Mouse (Mus musculus) MEL (cell line): ENCODE measurements around the gene Gm37240. TPM values are rescaled to one million over a fixed set of nuclear protein-coding genes. Genes with fewer than 3 reads are reported as not detected.

Experiments
- DNase-seq: peaks from one replicate; pipeline ENCODE4 v3.0.0; 2011; ENCODE audit warnings: low read depth, low spot score
- H3K27ac ChIP-seq: 2 replicates; pipeline ENCODE4 v1.5.1; 2012; ENCODE audit warnings: low read depth, mild to moderate bottlenecking, control low read depth, low read length, moderate library complexity; ENCODE audit not compliant: control insufficient read depth
- H3K27me3 ChIP-seq, 2 experiments: fragments of 150-350 bp in 1 of 2; sonication (generic) in 1 of 2; 2 replicates each; pipeline ENCODE4 v1.6.1; 2012; ENCODE audit warnings: low read length in 2 of 2, mild to moderate bottlenecking in 2 of 2, improper control_type of control experiment in 1 of 2, moderate library complexity in 1 of 2; ENCODE audit not compliant: insufficient read depth in 2 of 2, control insufficient read depth in 1 of 2
- H3K36me3 ChIP-seq, 2 experiments: 2 replicates each; pipeline ENCODE4 v1.6.1; 2012 to 2014; ENCODE audit warnings: low read length in 2 of 2, improper control_type of control experiment in 1 of 2, inconsistent platforms in 1 of 2, mild to moderate bottlenecking in 1 of 2; ENCODE audit not compliant: insufficient read depth in 2 of 2, control insufficient read depth in 1 of 2
- H3K4me1 ChIP-seq, 2 experiments: fragments of 150-350 bp in 1 of 2; sonication (generic) in 1 of 2; 2 replicates each; pipeline ENCODE4 v1.6.1; 2012; ENCODE audit warnings: low read length in 2 of 2, improper control_type of control experiment in 1 of 2, mild to moderate bottlenecking in 1 of 2; ENCODE audit not compliant: insufficient read depth in 2 of 2, control insufficient read depth in 1 of 2
- H3K4me3 ChIP-seq, 2 experiments: fragments of 150-350 bp in 1 of 2; sonication (generic) in 1 of 2; 2 replicates each; pipeline ENCODE4 v1.5.1; 2012; ENCODE audit warnings: low read depth in 2 of 2, low read length in 2 of 2, mild to moderate bottlenecking in 2 of 2, moderate library complexity in 2 of 2, control low read depth in 1 of 2, improper control_type of control experiment in 1 of 2; ENCODE audit not compliant: control insufficient read depth in 1 of 2, insufficient read depth in 1 of 2
- H3K79me2 ChIP-seq: 2 replicates; pipeline ENCODE4 v1.6.1; 2012; ENCODE audit warnings: mild to moderate bottlenecking, low read length, moderate library complexity; ENCODE audit not compliant: control insufficient read depth, poor library complexity, insufficient read depth
- H3K9ac ChIP-seq: 2 replicates; pipeline ENCODE4 v1.6.1; 2012; ENCODE audit warnings: low read depth, mild to moderate bottlenecking, control low read depth, low read length, moderate library complexity; ENCODE audit not compliant: control insufficient read depth, poor library complexity, severe bottlenecking
- H3K9me3 ChIP-seq: fragments of 150-350 bp; sonication (generic); replicated peaks from 2 replicates; pipeline ENCODE4 v1.6.1; 2012; ENCODE audit warnings: mild to moderate bottlenecking, low read length, improper control_type of control experiment, moderate library complexity; ENCODE audit not compliant: insufficient read depth
- EP300 ChIP-seq, 2 experiments: IDR thresholded peaks; 2 replicates each; pipeline ENCODE4 v1.6.1; 2011; ENCODE audit warnings: improper control_type of control experiment in 2 of 2, low read length in 2 of 2, low read depth in 1 of 2, mild to moderate bottlenecking in 1 of 2
- ETS1 ChIP-seq: IDR thresholded peaks from 2 replicates; pipeline ENCODE4 v1.6.1; 2012; ENCODE audit warnings: low read depth, mild to moderate bottlenecking, inconsistent platforms, low read length, improper control_type of control experiment, moderate library complexity
- KAT2A ChIP-seq: conservative IDR thresholded peaks from 2 replicates; pipeline ENCODE4 v1.6.1; 2012; ENCODE audit warnings: low read depth, low read length, improper control_type of control experiment, inconsistent platforms
- SIN3A ChIP-seq: IDR thresholded peaks from 2 replicates; pipeline ENCODE4 v1.6.1; 2012; ENCODE audit warnings: low read length, improper control_type of control experiment, inconsistent platforms
- TAL1 ChIP-seq: IDR thresholded peaks from 2 replicates; pipeline ENCODE4 v1.6.1; 2012; ENCODE audit warnings: mild to moderate bottlenecking, inconsistent platforms, low read length, moderate library complexity, mixed read lengths
- TBP ChIP-seq: IDR thresholded peaks from 2 replicates; pipeline ENCODE4 v1.8.0; 2011; ENCODE audit warnings: low read depth, low read length, improper control_type of control experiment
- USF1 ChIP-seq: IDR thresholded peaks from 2 replicates; pipeline ENCODE4 v1.6.1; 2014; ENCODE audit warnings: low read depth, mild to moderate bottlenecking, inconsistent platforms, low read length, improper control_type of control experiment, moderate library complexity
- USF2 ChIP-seq, 2 experiments: IDR thresholded peaks; 2 replicates each; pipeline ENCODE4 v1.6.1; 2011 to 2012; ENCODE audit warnings: improper control_type of control experiment in 2 of 2, low read length in 2 of 2, borderline replicate concordance in 1 of 2, inconsistent platforms in 1 of 2, low read depth in 1 of 2, mild to moderate bottlenecking in 1 of 2; ENCODE audit not compliant: insufficient read depth in 1 of 2
- ZC3H11A ChIP-seq: IDR thresholded peaks from 2 replicates; pipeline ENCODE4 v1.6.1; 2012; ENCODE audit warnings: low read depth, mild to moderate bottlenecking, inconsistent platforms, low read length, improper control_type of control experiment
- ZKSCAN1 ChIP-seq: IDR thresholded peaks from 2 replicates; pipeline ENCODE4 v1.6.1; 2012; ENCODE audit warnings: low read depth, mild to moderate bottlenecking, inconsistent platforms, low read length, improper control_type of control experiment, moderate library complexity
- ZMIZ1 ChIP-seq: IDR thresholded peaks from 2 replicates; pipeline ENCODE4 v1.6.1; 2012; ENCODE audit warnings: low read depth, mild to moderate bottlenecking, inconsistent platforms, low read length, improper control_type of control experiment, moderate library complexity
- ZNF384 ChIP-seq: IDR thresholded peaks from 2 replicates; pipeline ENCODE4 v1.6.1; 2012; ENCODE audit warnings: low read depth, mild to moderate bottlenecking, inconsistent platforms, low read length, improper control_type of control experiment
- polyA plus RNA-seq, 2 experiments: library from polyadenylated mRNA; stranded (reverse) in 1 of 2; unstranded in 1 of 2; fragments of >175 nt in 1 of 2; fragments of >200 nt in 1 of 2; gene quantifications; 2 replicates each; pipeline versions ENCODE4 v1.2.1 to v1.2.4; 2012; ENCODE audit warnings: low replicate concordance in 2 of 2, low read depth in 1 of 2; ENCODE audit not compliant: insufficient read length in 2 of 2, insufficient read depth in 1 of 2, missing spikeins in 1 of 2
- total RNA-seq: library from RNA; depleted of rRNA; stranded (reverse); fragments of 300-350 nt; gene quantifications from 2 replicates; pipeline ENCODE4 v1.2.3, GENCODE M21; 2012

The Gm37240 gene
- total and polyA plus RNA-seq, 3 experiments: 0.04 TPM; not detected in 2

- no peak overlapping the region for H3K27ac ChIP-seq
- DNase-seq: no peak
- TF ChIP-seq TBP: no peak
- no peak for TF ChIP-seq USF1
- no peak for TF ChIP-seq USF2 (IDR thresholded peaks at IDR 0.05; ENCODE audit: borderline replicate concordance in 1 of 2, insufficient read depth in 1 of 2, low read depth in 1 of 2, low read length in 2 of 2)
- TF ChIP-seq ZNF384: no peak
- TF ChIP-seq, all 39 proteins: peak for 0
Observed at GRCm38 (mm10) chr3:85931859-85932258, 44.5 kb upstream of the Gm37240 start.

GRCm38 (mm10) chr3:85930671-85931255, 43.4 kb upstream of the Gm37240 start:
- Histone ChIP-seq H3K79me2 (no peaks in the 10 kb centered on the region), H3K36me3 (no peaks in the 10 kb centered on the region), H3K27me3 (no peaks in the 10 kb centered on the region), H3K9me3 (no peaks in the 10 kb centered on the region), H3K9ac (no peak overlapping the region), H3K27ac (no peak overlapping the region), H3K4me3 (no peak overlapping the region), H3K4me1 (no peaks in the 10 kb centered on the region)
- no peak for DNase-seq
- TF ChIP-seq KAT2A (no peak), SIN3A (no peak), ZMIZ1 (no peak), TAL1 (no peak), ZC3H11A (no peak), ETS1 (no peak)

More at GRCm38 (mm10) chr3:85931859-85932258, 44.5 kb upstream of the Gm37240 start:
- Histone ChIP-seq H3K4me1 (no peaks in the 10 kb centered on the region), H3K27me3 (no peaks in the 10 kb centered on the region), H3K4me3 (no peak overlapping the region), H3K36me3 (no peaks in the 10 kb centered on the region), H3K79me2 (no peaks in the 10 kb centered on the region), H3K9ac (no peak overlapping the region), H3K9me3 (no peaks in the 10 kb centered on the region)

DNA sequence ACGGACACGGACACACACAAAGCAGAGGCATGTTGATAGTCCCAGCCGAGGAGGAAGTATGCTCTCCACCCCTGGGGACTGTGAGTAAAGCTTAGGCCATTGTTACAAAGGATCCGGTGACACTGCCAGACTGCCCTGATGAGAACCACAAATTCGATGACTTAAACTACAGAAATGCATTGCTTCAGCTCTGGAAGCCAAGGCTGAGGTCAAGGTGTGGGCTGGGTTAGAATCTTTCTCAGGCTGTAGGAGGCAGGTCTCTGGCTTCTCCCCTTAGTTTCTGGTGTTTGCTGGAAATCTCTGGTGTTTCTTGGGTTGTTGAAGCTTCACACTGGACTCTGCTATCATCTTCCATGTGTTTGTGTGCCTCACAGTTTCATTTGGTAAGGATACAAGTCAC, 42.4 kb upstream of the Gm37240 start:
- TF ChIP-seq TBP: no peak
- TF ChIP-seq ZKSCAN1: no peak
- no peak for TF ChIP-seq EP300 (IDR thresholded peaks at IDR 0.05; ENCODE audit: low read depth in 1 of 2, low read length in 2 of 2)
- H3K27ac ChIP-seq: no peak overlapping the region
- H3K9me3 ChIP-seq: no peaks in the 10 kb centered on the region
- DNase-seq: no peak
- no peak overlapping the region for H3K4me3 ChIP-seq
- no peaks in the 10 kb centered on the region for H3K4me1 ChIP-seq
- H3K79me2 ChIP-seq: no peaks in the 10 kb centered on the region
- H3K9ac ChIP-seq: no peak overlapping the region
- H3K36me3 ChIP-seq: no peaks in the 10 kb centered on the region
- no peaks in the 10 kb centered on the region for H3K27me3 ChIP-seq
